Mouse (Mus musculus) CH12.LX (cell line): ENCODE data around the gene Spata1. TPM values are rescaled to one million over a fixed set of nuclear protein-coding genes. Genes with fewer than 3 reads are reported as not detected.
A peak's percentile ranks its signal among the peaks of the same experiment; 100 is the strongest.

ENCODE experiments used
- DNase-seq: peaks from one replicate; pipeline ENCODE4 v3.0.0-alpha.2; 2013; ENCODE audit errors: extremely low read depth
- H3K27ac ChIP-seq: 2 replicates; pipeline ENCODE4 v1.5.1; 2012; ENCODE audit warnings: low read depth, mild to moderate bottlenecking, control low read depth, moderate library complexity; ENCODE audit not compliant: insufficient read depth
- H3K27me3 ChIP-seq: replicated peaks from 2 replicates; pipeline ENCODE3; 2012; ENCODE audit warnings: inconsistent platforms
- H3K36me3 ChIP-seq, 2 experiments: replicated peaks in 1 of 2; 2 replicates each; pipeline versions ENCODE3 to v1.6.1; 2012; ENCODE audit warnings: inconsistent platforms in 1 of 2, low read length in 1 of 2, mild to moderate bottlenecking in 1 of 2, mixed read lengths in 1 of 2, moderate library complexity in 1 of 2; ENCODE audit not compliant: control insufficient read depth in 1 of 2, insufficient read depth in 1 of 2
- H3K4me1 ChIP-seq, 2 experiments: 2 replicates each; pipeline ENCODE4 v1.6.1; 2012; ENCODE audit warnings: inconsistent platforms in 1 of 2, moderate library complexity in 1 of 2; ENCODE audit not compliant: insufficient read depth in 2 of 2, control insufficient read depth in 1 of 2
- H3K4me2 ChIP-seq: 2 replicates; pipeline ENCODE4 v1.6.1; 2012; ENCODE audit warnings: low read depth, mild to moderate bottlenecking, control low read depth; ENCODE audit not compliant: poor library complexity, insufficient read depth, severe bottlenecking
- H3K4me3 ChIP-seq, 3 experiments: fragments of 150-350 bp in 1 of 3; sonication (generic) in 1 of 3; replicated peaks in 1 of 3; 2 replicates each; pipeline versions ENCODE3 to v1.5.1; 2011 to 2012; ENCODE audit warnings: low read depth in 2 of 3, low read length in 2 of 3, mild to moderate bottlenecking in 2 of 3, moderate library complexity in 2 of 3, control low read depth in 1 of 3, improper control_type of control experiment in 1 of 3, inconsistent platforms in 1 of 3, mixed read lengths in 1 of 3; ENCODE audit not compliant: poor library complexity in 1 of 3
- H3K79me2 ChIP-seq: replicated peaks from 2 replicates; pipeline ENCODE4 v1.6.1; 2012; ENCODE audit warnings: mild to moderate bottlenecking, moderate library complexity; ENCODE audit not compliant: control insufficient read depth, poor library complexity, insufficient read depth, severe bottlenecking; ENCODE audit errors: extremely low read depth
- H3K9ac ChIP-seq: 2 replicates; pipeline ENCODE4 v1.6.1; 2012; ENCODE audit warnings: low read depth, mild to moderate bottlenecking, control low read depth, moderate library complexity; ENCODE audit not compliant: insufficient read depth
- H3K9me3 ChIP-seq: replicated peaks from 2 replicates; pipeline ENCODE3; 2012; ENCODE audit warnings: low read length, inconsistent platforms, mixed read lengths
- CHD1 ChIP-seq: IDR thresholded peaks from 2 replicates; pipeline ENCODE4 v1.6.1; 2012; ENCODE audit warnings: low read depth, low read length, improper control_type of control experiment, inconsistent platforms
- CHD2 ChIP-seq: IDR thresholded peaks from 2 replicates; pipeline ENCODE4 v1.6.1; 2011; ENCODE audit warnings: low read length, improper control_type of control experiment
- CTCF ChIP-seq, 2 experiments: IDR thresholded peaks in 1 of 2; conservative IDR thresholded peaks in 1 of 2; 2 replicates each; pipeline ENCODE4 v1.5.1; 2011 to 2012; ENCODE audit warnings: low read depth in 2 of 2, low read length in 2 of 2, improper control_type of control experiment in 1 of 2, inconsistent platforms in 1 of 2, mild to moderate bottlenecking in 1 of 2, moderate library complexity in 1 of 2
- E2F4 ChIP-seq: IDR thresholded peaks from 2 replicates; pipeline ENCODE4 v1.6.1; 2011; ENCODE audit warnings: low read depth, low read length, improper control_type of control experiment; ENCODE audit not compliant: insufficient replicate concordance
- ELF1 ChIP-seq: IDR thresholded peaks from 2 replicates; pipeline ENCODE4 v1.6.1; 2014; ENCODE audit warnings: low read depth, mild to moderate bottlenecking, inconsistent platforms, low read length, improper control_type of control experiment
- EP300 ChIP-seq: IDR thresholded peaks from 2 replicates; pipeline ENCODE4 v1.6.1; 2011; ENCODE audit warnings: low read length, improper control_type of control experiment
- HCFC1 ChIP-seq: IDR thresholded peaks from 2 replicates; pipeline ENCODE4 v1.6.1; 2012; ENCODE audit warnings: low read depth, mild to moderate bottlenecking, inconsistent platforms, low read length, improper control_type of control experiment
- MAX ChIP-seq: IDR thresholded peaks from 2 replicates; pipeline ENCODE4 v1.6.1; 2011; ENCODE audit warnings: low read length, improper control_type of control experiment
- MXI1 ChIP-seq: IDR thresholded peaks from 2 replicates; pipeline ENCODE4 v1.6.1; 2011; ENCODE audit warnings: mild to moderate bottlenecking, low read depth, low read length, improper control_type of control experiment
- MYC ChIP-seq: IDR thresholded peaks from 2 replicates; pipeline ENCODE4 v1.6.1; 2011; ENCODE audit warnings: low read depth, mild to moderate bottlenecking, improper control_type of control experiment, low read length
- NELFE ChIP-seq: IDR thresholded peaks from 2 replicates; pipeline ENCODE4 v1.6.1; 2011; ENCODE audit warnings: low read depth, low read length, improper control_type of control experiment
- POLR2A ChIP-seq: IDR thresholded peaks from 2 replicates; pipeline ENCODE4 v1.6.1; 2011; ENCODE audit warnings: low read depth, mild to moderate bottlenecking, improper control_type of control experiment, low read length
- POLR2AphosphoS2 ChIP-seq: IDR thresholded peaks from 2 replicates; pipeline ENCODE4 v1.6.1; 2011; ENCODE audit warnings: low read depth, low read length, improper control_type of control experiment
- SIN3A ChIP-seq: IDR thresholded peaks from 2 replicates; pipeline ENCODE4 v1.6.1; 2012; ENCODE audit warnings: low read length, improper control_type of control experiment, inconsistent platforms
- TBP ChIP-seq: conservative IDR thresholded peaks from 2 replicates; pipeline ENCODE4 v1.6.1; 2011; ENCODE audit warnings: low read depth, low read length, improper control_type of control experiment
- TCF12 ChIP-seq: IDR thresholded peaks from 2 replicates; pipeline ENCODE4 v1.6.1; 2014; ENCODE audit warnings: low read depth, mild to moderate bottlenecking, inconsistent platforms, low read length, improper control_type of control experiment
- UBTF ChIP-seq: IDR thresholded peaks from 2 replicates; pipeline ENCODE4 v1.6.1; 2012; ENCODE audit warnings: low read depth, mild to moderate bottlenecking, inconsistent platforms, low read length, improper control_type of control experiment, moderate library complexity
- ZMIZ1 ChIP-seq: IDR thresholded peaks from 2 replicates; pipeline ENCODE4 v1.6.1; 2012; ENCODE audit warnings: low read depth, mild to moderate bottlenecking, inconsistent platforms, low read length, improper control_type of control experiment
- dilution Hi-C: fragments of 300-500 bp; cut with MboI; formaldehyde crosslinking; loops from 2 replicates; pipeline ENCODE4 v1.14.3; 2020; ENCODE audit warnings: low sequenced_read_pairs; ENCODE audit not compliant: extremely low pct_unique_long_range_greater_than_20kb, extremely low pct_ligation_motif_present
- in situ Hi-C: fragments of 300-500 bp; cut with MboI; formaldehyde crosslinking; loops from 3 replicates; pipeline ENCODE4 v1.14.3; 2019; ENCODE audit warnings: low sequenced_read_pairs, low pct_ligation_motif_present, low pct_unique_long_range_greater_than_20kb, mixed read lengths
- polyA plus RNA-seq: library from polyadenylated mRNA; unstranded; fragments of >175 nt; gene quantifications from 2 replicates; pipeline ENCODE4 v1.2.1, GENCODE M21; 2012; ENCODE audit warnings: low read depth; ENCODE audit not compliant: insufficient read length
- total RNA-seq, 2 experiments: library from RNA; depleted of rRNA; stranded (reverse); fragments of 300-350 nt in 1 of 2; fragments of >200 nt in 1 of 2; gene quantifications; 2 replicates each; pipeline ENCODE4 v1.2.3; 2012 to 2014

Spata1 gene
- total and polyA plus RNA-seq, 3 experiments = 1.4 to 2.9 (median 2.0) TPM

GRCm38 (mm10) chr3:146520226-146520797 lies 20.8 kb upstream of the Spata1 start:
- Histone ChIP-seq H3K9me3 (no peaks in the 10 kb centered on the region), H3K4me2 (peak overlapping the region; percentile 70), H3K36me3 (peaks cover 25 to 40% of the 10 kb centered on the region in 2 experiments), H3K27me3 (no peaks in the 10 kb centered on the region)
- TF ChIP-seq ZMIZ1 = no peak
- peak; percentile 68 for TF ChIP-seq MXI1
- TF ChIP-seq TCF12 = 0 out of 2 replicates have a peak, but pooled peaks have one; percentile 49
- 0 out of 2 replicates have a peak, but pooled peaks have one; percentile 19 for TF ChIP-seq HCFC1
- TF ChIP-seq MAX = peak; percentile 51
- no peak for TF ChIP-seq EP300
- no peak for TF ChIP-seq POLR2A
- 0 out of 2 replicates have a peak, but pooled peaks have one; percentile 64 for TF ChIP-seq SIN3A
- TF ChIP-seq E2F4 = no peak
- TF ChIP-seq UBTF = no peak
- peak; percentile 49 for TF ChIP-seq ELF1
- peak in 1 of 2 experiments; percentile 38; a peak in 2 of 4 replicates for TF ChIP-seq CTCF (conservative IDR thresholded peaks at IDR 0.05 in 1 of 2, IDR thresholded peaks at IDR 0.05 in 1 of 2; ENCODE audit: low read depth in 2 of 2, low read length in 2 of 2)
- TF ChIP-seq NELFE = no peak
- 0 out of 2 replicates have a peak, but pooled peaks have one; percentile 57 for TF ChIP-seq MYC
- TF ChIP-seq CHD1 = 0 out of 2 replicates have a peak, but pooled peaks have one; percentile 44
- no peak for TF ChIP-seq CHD2
- TF ChIP-seq, all 38 proteins: peak for 9
- Histone ChIP-seq H3K4me3 (peak overlapping the region; percentile 71 to 87 (median 78)), H3K79me2 (peaks cover 36% of the 10 kb centered on the region), H3K9ac (peak overlapping the region; percentile 94), H3K4me1 (peaks cover 2 to 17% of the 10 kb centered on the region in 2 experiments), H3K27ac (peak overlapping the region; percentile 21)
- in situ Hi-C loops = no loop called here
- dilution Hi-C loops = no loop called here
- no peak for DNase-seq

- no peaks in the 10 kb centered on the region for H3K9me3 ChIP-seq
- dilution Hi-C loops (no loop called here), in situ Hi-C loops (no loop called here)
- no peak for TF ChIP-seq TBP
- TF ChIP-seq POLR2AphosphoS2 = peak; percentile 64; the same call in 1 of the 2 replicates
- TF ChIP-seq POLR2A = peak; percentile 30; the same call in 1 of the 2 replicates
- H3K79me2 ChIP-seq = peaks cover 34% of the 10 kb centered on the region
- peaks cover 69 to 94% of the 10 kb centered on the region in 2 experiments for H3K36me3 ChIP-seq
- no peak for DNase-seq
- H3K9ac ChIP-seq = no peak overlapping the region
- H3K4me3 ChIP-seq = no peak overlapping the region
- H3K27ac ChIP-seq = no peak overlapping the region
- no peak overlapping the region for H3K4me2 ChIP-seq
- no peaks in the 10 kb centered on the region for H3K27me3 ChIP-seq
- peaks cover 5 to 32% of the 10 kb centered on the region in 2 experiments; a peak in 2 of 4 replicates for H3K4me1 ChIP-seq
Measured at GRCm38 (mm10) chr3:146506711-146507110, 7.2 kb upstream of the Spata1 start.
